Mouse (Mus musculus) lung, embryonic 15.5 days (tissue): ENCODE data around the gene Tnfaip6. TPM values are rescaled to one million over a fixed set of nuclear protein-coding genes. Genes with fewer than 3 reads are reported as not detected.

Experiments used
- ATAC-seq: fragments of 200-750 bp; cut with Nextera tagmentation; 2 replicates; pipeline ENCODE4 v1.8.0; 2017; ENCODE audit warnings: moderate number of reproducible peaks, borderline replicate concordance; ENCODE audit not compliant: low FRiP score, low TSS enrichment; ENCODE audit errors: extremely low read depth
- H3K27ac ChIP-seq: fragments of 300-500 bp; sonication (generic); 2 replicates; pipeline ENCODE4 v1.5.1; 2015; ENCODE audit warnings: moderate library complexity, mild to moderate bottlenecking, inconsistent platforms
- H3K27me3 ChIP-seq: fragments of 300-500 bp; sonication (generic); 2 replicates; pipeline ENCODE4 v1.6.1; 2015; ENCODE audit warnings: inconsistent platforms
- H3K36me3 ChIP-seq: fragments of 300-500 bp; sonication (generic); 2 replicates; pipeline ENCODE4 v1.6.1; 2015; ENCODE audit warnings: inconsistent platforms
- H3K4me1 ChIP-seq: fragments of 300-500 bp; sonication (generic); 2 replicates; pipeline ENCODE4 v1.6.1; 2015; ENCODE audit warnings: inconsistent platforms
- H3K4me2 ChIP-seq: fragments of 300-500 bp; sonication (generic); 2 replicates; pipeline ENCODE4 v1.6.1; 2015; ENCODE audit warnings: inconsistent platforms, mild to moderate bottlenecking, moderate library complexity
- H3K4me3 ChIP-seq: fragments of 300-500 bp; sonication (generic); 2 replicates; pipeline ENCODE4 v1.5.1; 2015; ENCODE audit warnings: mild to moderate bottlenecking, inconsistent platforms
- H3K9ac ChIP-seq: fragments of 300-500 bp; sonication (generic); 2 replicates; pipeline ENCODE4 v1.6.1; 2015; ENCODE audit warnings: inconsistent platforms
- H3K9me3 ChIP-seq: fragments of 300-500 bp; sonication (generic); 2 replicates; pipeline ENCODE4 v1.6.1; 2016; ENCODE audit warnings: inconsistent platforms
- WGBS: fragments of 180-500 bp; shearing (Covaris S2); methylation state at CpG from one replicate; pipeline ENCODE4 v1.1.7; 2015; 5-methylcytosine and 5-hydroxymethylcytosine counted together
- polyA plus RNA-seq: library from polyadenylated mRNA; unstranded; fragments of >200 nt; fragmentation: Nextera tagmentation; extraction: Ambion mirVana; gene quantifications from 2 replicates; pipeline ENCODE4 v1.2.1, GENCODE M21; 2015

Tnfaip6 gene
- polyA plus RNA-seq, 1 experiment from 2014 or later: 6.5 TPM

DNA sequence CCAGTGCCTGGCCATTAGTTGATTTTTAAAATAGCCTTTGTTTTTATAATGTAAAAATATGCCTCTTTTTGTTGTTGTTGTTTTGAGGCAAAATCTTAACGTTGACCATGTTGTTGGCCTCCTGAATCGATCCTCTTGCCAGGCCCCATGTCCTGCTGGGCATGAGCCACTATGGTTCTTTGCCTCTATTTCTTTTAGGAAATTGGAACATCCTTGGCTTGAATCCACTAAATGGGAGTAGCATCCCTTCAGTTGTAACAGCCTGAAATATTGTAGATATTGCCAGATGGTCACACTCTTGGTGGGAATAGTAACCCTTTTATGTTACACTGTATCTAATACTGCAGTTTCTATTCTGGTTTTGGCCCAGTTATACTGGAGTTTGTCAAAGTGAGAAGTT, 46.8 kb downstream of the Tnfaip6 start:
- 87% methylated on average over 2 of the region's 2 CpGs for WGBS
- no peak overlapping the region for H3K4me2 ChIP-seq
- H3K9me3 ChIP-seq: no peaks in the 10 kb centered on the region
- no peaks in the 10 kb centered on the region for H3K4me1 ChIP-seq
- no peak overlapping the region for H3K9ac ChIP-seq
- H3K27ac ChIP-seq: no peak overlapping the region
- no peak overlapping the region for H3K4me3 ChIP-seq
- no peak for ATAC-seq
- no peaks in the 10 kb centered on the region for H3K27me3 ChIP-seq
- H3K36me3 ChIP-seq: peaks cover 63% of the 10 kb centered on the region

Other genes with a start within 250 kb of the Tnfaip6 start
- 19.6 and 22.0 TPM in 2 replicates for gene Rbm43, start 102.8 kb upstream of the Tnfaip6 start, polyA plus RNA-seq
- gene Nmi, start 64.5 kb upstream of the Tnfaip6 start, polyA plus RNA-seq: 23.5 and 28.5 TPM in 2 replicates
- 39.4 and 39.5 TPM in 2 replicates for gene Rif1, start 34.8 kb downstream of the Tnfaip6 start, polyA plus RNA-seq